Mouse (Mus musculus): ENCODE results near the gene D17H6S53E. TPM values are rescaled to one million over a fixed set of nuclear protein-coding genes. Genes with fewer than 3 reads are reported as not detected.

The D17H6S53E gene
- total and polyA plus RNA-seq, 3 experiments: 7.7 to 31.3 (median 30.2) TPM

- Histone ChIP-seq H3K79me2 (replicated peaks; ENCODE audit: control insufficient read depth, insufficient read depth, low read length) (no peaks in the 10 kb centered on the region), H3K4me3 (peak within 1 kb of the TSS; percentile 95), H3K27me3 (ENCODE audit: control insufficient read depth, insufficient read depth, low read length) (no peaks in the 10 kb centered on the region), H3K27ac (peak within 1 kb of the TSS; percentile 99), H3K36me3 (ENCODE audit: control insufficient read depth, insufficient read depth, low read length) (no peaks in the 10 kb centered on the region), H3K4me1 (ENCODE audit: control insufficient read depth, insufficient read depth, low read length) (peaks cover 1% of the 10 kb centered on the region; the same call in 1 of the 2 replicates), H3K9ac (ENCODE audit: low read depth, low read length) (peak within 1 kb of the TSS; percentile 99)
- WGBS: 3% methylated on average over 67 of the region's 67 CpGs
- TF ChIP-seq EP300 (IDR thresholded peaks at IDR 0.05; ENCODE audit: insufficient read depth, low read depth, low read length) (no peak), CTCF (IDR thresholded peaks at IDR 0.05) (peak; percentile 58), POLR2A (IDR thresholded peaks at IDR 0.05; ENCODE audit: insufficient read depth, low read depth, low read length) (peak; percentile 92)
- intact Hi-C loops (cut with DNase I): loop anchor here (2.0 kb wide), 2 partner anchors 30 to 68 kb away; partner anchors contain the start of gene Ddah2
- DNase-seq: peak; percentile 95 to 97
Measured at GRCm38 (mm10) chr17:35088825-35089644, 37.1 kb upstream of the D17H6S53E start, which contains the start of gene Abhd16a. Abhd16a (plus strand) TSS chr17:35089263.

- peak; percentile 42 to 43 for DNase-seq
Measured at GRCm38 (mm10) chr17:35090166-35090932, 35.8 kb upstream of the D17H6S53E start.

GRCm38 (mm10) chr17:35092403-35093198, 33.6 kb upstream of the D17H6S53E start:
- Histone ChIP-seq H3K27ac (no peak overlapping the region), H3K9ac (ENCODE audit: low read depth, low read length) (no peak overlapping the region), H3K27me3 (ENCODE audit: control insufficient read depth, insufficient read depth, low read length) (no peaks in the 10 kb centered on the region), H3K36me3 (ENCODE audit: control insufficient read depth, insufficient read depth, low read length) (no peaks in the 10 kb centered on the region), H3K4me1 (ENCODE audit: control insufficient read depth, insufficient read depth, low read length) (peaks cover 1% of the 10 kb centered on the region; the same call in 1 of the 2 replicates), H3K4me3 (no peak overlapping the region), H3K79me2 (replicated peaks; ENCODE audit: control insufficient read depth, insufficient read depth, low read length) (no peaks in the 10 kb centered on the region)
- TF ChIP-seq EP300 (IDR thresholded peaks at IDR 0.05; ENCODE audit: insufficient read depth, low read depth, low read length) (no peak), CTCF (IDR thresholded peaks at IDR 0.05) (no peak), POLR2A (IDR thresholded peaks at IDR 0.05; ENCODE audit: insufficient read depth, low read depth, low read length) (no peak)
- DNase-seq: no peak
- WGBS: 82% methylated on average over 14 of the region's 14 CpGs
- intact Hi-C loops (cut with DNase I): no loop called here

More at GRCm38 (mm10) chr17:35090166-35090932, 35.8 kb upstream of the D17H6S53E start:
- Histone ChIP-seq H3K79me2 (replicated peaks; ENCODE audit: control insufficient read depth, insufficient read depth, low read length) (no peaks in the 10 kb centered on the region), H3K36me3 (ENCODE audit: control insufficient read depth, insufficient read depth, low read length) (no peaks in the 10 kb centered on the region), H3K27me3 (ENCODE audit: control insufficient read depth, insufficient read depth, low read length) (no peaks in the 10 kb centered on the region), H3K9ac (ENCODE audit: low read depth, low read length) (peak overlapping the region; percentile 11), H3K4me1 (ENCODE audit: control insufficient read depth, insufficient read depth, low read length) (peaks cover 1% of the 10 kb centered on the region; the same call in 1 of the 2 replicates), H3K4me3 (peak overlapping the region; percentile 95), H3K27ac (peak overlapping the region; percentile 99)
- intact Hi-C loops (cut with DNase I): loop anchor here (2.0 kb wide), 1 partner anchor 30 kb away; the partner anchor contains the start of gene Gpank1
- WGBS: 32% methylated on average over 8 of the region's 8 CpGs
- TF ChIP-seq POLR2A (IDR thresholded peaks at IDR 0.05; ENCODE audit: insufficient read depth, low read depth, low read length): no peak
- no peak for TF ChIP-seq CTCF (IDR thresholded peaks at IDR 0.05)
- no peak for TF ChIP-seq EP300 (IDR thresholded peaks at IDR 0.05; ENCODE audit: insufficient read depth, low read depth, low read length)

GRCm38 (mm10) chr17:35094475-35095365, 31.5 kb upstream of the D17H6S53E start:
- Histone ChIP-seq H3K27ac (no peak overlapping the region), H3K9ac (ENCODE audit: low read depth, low read length) (no peak overlapping the region), H3K4me1 (ENCODE audit: control insufficient read depth, insufficient read depth, low read length) (peaks cover 1% of the 10 kb centered on the region; the same call in 1 of the 2 replicates), H3K79me2 (replicated peaks; ENCODE audit: control insufficient read depth, insufficient read depth, low read length) (no peaks in the 10 kb centered on the region), H3K36me3 (ENCODE audit: control insufficient read depth, insufficient read depth, low read length) (no peaks in the 10 kb centered on the region), H3K27me3 (ENCODE audit: control insufficient read depth, insufficient read depth, low read length) (no peaks in the 10 kb centered on the region), H3K4me3 (no peak overlapping the region)
- 73% methylated on average over 15 of the region's 15 CpGs for WGBS
- DNase-seq: no peak
- no peak for TF ChIP-seq EP300 (IDR thresholded peaks at IDR 0.05; ENCODE audit: insufficient read depth, low read depth, low read length)
- no peak for TF ChIP-seq CTCF (IDR thresholded peaks at IDR 0.05)
- no peak for TF ChIP-seq POLR2A (IDR thresholded peaks at IDR 0.05; ENCODE audit: insufficient read depth, low read depth, low read length)
- intact Hi-C loops (cut with DNase I): no loop called here

Measured in heart, adult 2 months (tissue).